9 mouse cellular contexts compared by ENCODE assay signal in the genomic region with DNA sequence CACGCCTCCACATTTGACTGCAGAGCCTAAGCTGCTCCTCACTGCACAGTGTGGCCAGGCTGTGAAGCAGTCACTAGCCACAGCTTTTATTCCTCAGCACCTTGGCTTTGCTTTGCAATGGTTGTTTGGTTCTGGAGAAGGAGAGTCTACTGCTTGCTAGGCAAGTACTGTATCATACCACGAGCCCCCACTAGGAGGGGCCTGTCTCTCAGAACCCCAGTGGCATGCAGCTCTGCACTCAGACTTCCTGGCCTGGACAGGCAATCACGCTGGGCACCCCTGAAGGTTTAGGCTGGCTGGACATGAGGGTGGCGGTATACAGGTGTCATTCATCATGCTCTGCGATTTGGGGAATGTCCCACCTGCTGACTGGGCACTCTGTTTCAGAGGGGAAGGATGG. TPM values are rescaled to one million over a fixed set of nuclear protein-coding genes. Genes with fewer than 3 reads are reported as not detected.
DNase-seq lines count a peak whose midpoint lies in the region; ATAC-seq and TF ChIP-seq lines count a peak whose summit lies in the region.
"Had no signal": no experiment of that assay in that cellular context is flagged by ENCODE, and none has a peak within 500 bp of the region (broad histone marks: within the 10 kb centered on the region; RNA-seq: fewer than 3 reads in every experiment).

No protein-coding gene starts in this region.

- dilution Hi-C loops in CH12.LX (cut with MboI; ENCODE audit: extremely low pct_ligation_motif_present, extremely low pct_unique_long_range_greater_than_20kb, low sequenced_read_pairs) = no loop called here

- H3K79me2 ChIP-seq in CH12.LX (replicated peaks; ENCODE audit: control insufficient read depth, extremely low read depth, insufficient read depth, poor library complexity, severe bottlenecking) = no peaks in the 10 kb centered on the region

- ATAC-seq in intestine, postnatal 0 days = no peak
- no peak for ATAC-seq in inflammation-experienced regulatory T-cells, adult 6 months

- in situ Hi-C loops in CH12.LX (cut with MboI; ENCODE audit: low pct_ligation_motif_present, low pct_unique_long_range_greater_than_20kb, low sequenced_read_pairs) = loop anchor here (25.0 kb wide), 1 partner anchor 453 kb away; no protein-coding TSS in a partner anchor

- no peaks in the 10 kb centered on the region for H3K9me3 ChIP-seq in CH12.LX (replicated peaks; ENCODE audit: low read length)
- H3K9me3 ChIP-seq in intestine, postnatal 0 days (ENCODE audit: control insufficient read depth) = no peaks in the 10 kb centered on the region
- H3K9me3 ChIP-seq: lung, embryonic 15.5 days; neural tube, embryonic 13.5 days had no signal

- H3K4me1 ChIP-seq in CH12.LX (ENCODE audit: control insufficient read depth in 1 of 2, insufficient read depth in 2 of 2) = peaks cover 0 to 14% of the 10 kb centered on the region in 2 experiments; a peak in 2 of 4 replicates
- no peaks in the 10 kb centered on the region for H3K4me1 ChIP-seq in intestine, postnatal 0 days (replicated peaks; ENCODE audit: control insufficient read depth, insufficient read depth, low read length)
- H3K4me1 ChIP-seq: lung, embryonic 15.5 days; neural tube, embryonic 13.5 days had no signal

- peak; percentile 23 for TF ChIP-seq RAD21 in CH12.LX (IDR thresholded peaks at IDR 0.05; ENCODE audit: low read depth, low read length)

- peaks cover 76% of the 10 kb centered on the region for H3K27me3 ChIP-seq in CH12.LX (replicated peaks)
- no peaks in the 10 kb centered on the region for H3K27me3 ChIP-seq in intestine, postnatal 0 days (replicated peaks; ENCODE audit: control insufficient read depth, insufficient read depth, low read length)
- H3K27me3 ChIP-seq: lung, embryonic 15.5 days; neural tube, embryonic 13.5 days had no signal

- TF ChIP-seq CTCF in CH12.LX (conservative IDR thresholded peaks at IDR 0.05 in 1 of 2, IDR thresholded peaks at IDR 0.05 in 1 of 2; ENCODE audit: low read depth in 2 of 2, low read length in 2 of 2) = peak in 1 of 2 experiments; percentile 54; a peak in 2 of 4 replicates
- peak; percentile 59 for TF ChIP-seq CTCF in intestine, postnatal 0 days (IDR thresholded peaks at IDR 0.05; ENCODE audit: low read depth)

- H3K4me3 ChIP-seq in CH12.LX (replicated peaks in 1 of 3; ENCODE audit: low read depth in 2 of 3, low read length in 2 of 3, poor library complexity in 1 of 3) = no peak overlapping the region
- H3K4me3 ChIP-seq in intestine, postnatal 0 days (ENCODE audit: low read depth, low read length) = no peak overlapping the region
- H3K4me3 ChIP-seq: lung, embryonic 15.5 days; neural tube, embryonic 13.5 days had no signal

- H3K27ac ChIP-seq in CH12.LX (ENCODE audit: insufficient read depth, low read depth) = no peak overlapping the region
- no peak overlapping the region for H3K27ac ChIP-seq in intestine, postnatal 0 days (ENCODE audit: low read depth, low read length)
- H3K27ac ChIP-seq: lung, embryonic 15.5 days; neural tube, embryonic 13.5 days had no signal

- no peak overlapping the region for H3K9ac ChIP-seq in CH12.LX (ENCODE audit: insufficient read depth, low read depth)
- no peak overlapping the region for H3K9ac ChIP-seq in intestine, postnatal 0 days (ENCODE audit: low read depth, low read length)
- H3K9ac ChIP-seq: lung, embryonic 15.5 days; neural tube, embryonic 13.5 days had no signal

- no peak for TF ChIP-seq EP300 in CH12.LX (IDR thresholded peaks at IDR 0.05; ENCODE audit: low read length)

- no peaks in the 10 kb centered on the region for H3K36me3 ChIP-seq in CH12.LX (replicated peaks in 1 of 2; ENCODE audit: control insufficient read depth in 1 of 2, insufficient read depth in 1 of 2, low read length in 1 of 2)
- no peaks in the 10 kb centered on the region for H3K36me3 ChIP-seq in intestine, postnatal 0 days (ENCODE audit: control insufficient read depth, insufficient read depth)
- H3K36me3 ChIP-seq: lung, embryonic 15.5 days; neural tube, embryonic 13.5 days had no signal

- WGBS in intestine, postnatal 0 days = 36% methylated on average over 5 of the region's 5 CpGs

- DNase-seq in kidney, postnatal 10 days = peak; percentile 21
- DNase-seq in kidney, postnatal 36 days = no peak
- DNase-seq in CH12.LX (ENCODE audit: extremely low read depth) = peak; percentile 35
- DNase-seq in R1 (ENCODE audit: low read depth, low spot score) = peak; percentile 30
- no peak for DNase-seq in ovary, postnatal 14 days (ENCODE audit: low spot score)

- H3K4me2 ChIP-seq in CH12.LX (ENCODE audit: insufficient read depth, low read depth, poor library complexity, severe bottlenecking) = no peak overlapping the region
- H3K4me2 ChIP-seq in intestine, postnatal 0 days (replicated peaks; ENCODE audit: low read depth) = no peak overlapping the region
- H3K4me2 ChIP-seq: lung, embryonic 15.5 days; neural tube, embryonic 13.5 days had no signal

- no peak for TF ChIP-seq POLR2A in CH12.LX (IDR thresholded peaks at IDR 0.05; ENCODE audit: low read depth, low read length)

TF ChIP-seq in CH12.LX, 34 proteins besides CTCF, POLR2A, EP300 and RAD21:
- TF ChIP-seq MAZ (IDR thresholded peaks at IDR 0.05; ENCODE audit: low read depth, low read length) = no peak
- no peak for TF ChIP-seq ZC3H11A (IDR thresholded peaks at IDR 0.05; ENCODE audit: low read depth, low read length)
- peak; percentile 47 for TF ChIP-seq SMC3 (IDR thresholded peaks at IDR 0.05; ENCODE audit: low read depth, low read length)
- TF ChIP-seq POLR2AphosphoS2 (IDR thresholded peaks at IDR 0.05; ENCODE audit: low read depth, low read length) = no peak
- TF ChIP-seq MAFK (IDR thresholded peaks at IDR 0.05; ENCODE audit: insufficient replicate concordance, low read length) = no peak
- no peak for TF ChIP-seq BHLHE40 (IDR thresholded peaks at IDR 0.05; ENCODE audit: low read depth, low read length)
- TF ChIP-seq ELF1 (IDR thresholded peaks at IDR 0.05; ENCODE audit: low read depth, low read length) = no peak
TF ChIP-seq in CH12.LX: peak in this region for 1.

RNA-seq across cellular contexts. Expression of gene Hck, which starts 26.0 kb away (rescaled TPM):
- total RNA-seq in CH12.LX (2012; rRNA removed) (0.08 and 0.17 TPM in 2 replicates), CH12.LX (2014; rRNA removed) (0.68 and 0.78 TPM in 2 replicates)
- 0.60 and 0.63 TPM in 2 replicates for polyA plus RNA-seq in CH12.LX (2012; ENCODE audit: insufficient read length, low read depth)
- 3.4 and 3.5 TPM in 2 replicates for polyA plus RNA-seq in intestine, postnatal 0 days (2015; fragmentation: Nextera tagmentation; extraction: Ambion mirVana)
- polyA plus RNA-seq in inflammation-experienced regulatory T-cells, adult 6 months (2017; shearing (Covaris generic)) = 1 to 10 TPM in 1 of 3 experiments, under 1 TPM in 1, not detected in 1; 0.28 to 1.0 TPM

RNA-seq across cellular contexts. Expression of gene Tm9sf4, which starts 26.9 kb away (rescaled TPM):
- total RNA-seq in CH12.LX (2012; rRNA removed) = 29.0 and 30.4 TPM in 2 replicates
- total RNA-seq in CH12.LX (2014; rRNA removed) = 13.3 and 13.6 TPM in 2 replicates
- 43.0 and 51.1 TPM in 2 replicates for polyA plus RNA-seq in CH12.LX (2012; ENCODE audit: insufficient read length, low read depth)
- 64.7 and 68.3 TPM in 2 replicates for polyA plus RNA-seq in intestine, postnatal 0 days (2015; fragmentation: Nextera tagmentation; extraction: Ambion mirVana)
- 10 to 100 TPM; 31.2 to 49.1 (median 47.2) TPM for polyA plus RNA-seq in inflammation-experienced regulatory T-cells, adult 6 months (2017; shearing (Covaris generic))

Comparison
In these comparisons a context has a peak if more than half of its experiments do, and no peak if none do; other contexts are left out.
1. DNase-seq: peak in kidney, postnatal 10 days (single experiment), CH12.LX (single experiment) and R1 (single experiment); none in kidney, postnatal 36 days (0 of 2) and ovary, postnatal 14 days (single experiment).